In the genomic region with DNA sequence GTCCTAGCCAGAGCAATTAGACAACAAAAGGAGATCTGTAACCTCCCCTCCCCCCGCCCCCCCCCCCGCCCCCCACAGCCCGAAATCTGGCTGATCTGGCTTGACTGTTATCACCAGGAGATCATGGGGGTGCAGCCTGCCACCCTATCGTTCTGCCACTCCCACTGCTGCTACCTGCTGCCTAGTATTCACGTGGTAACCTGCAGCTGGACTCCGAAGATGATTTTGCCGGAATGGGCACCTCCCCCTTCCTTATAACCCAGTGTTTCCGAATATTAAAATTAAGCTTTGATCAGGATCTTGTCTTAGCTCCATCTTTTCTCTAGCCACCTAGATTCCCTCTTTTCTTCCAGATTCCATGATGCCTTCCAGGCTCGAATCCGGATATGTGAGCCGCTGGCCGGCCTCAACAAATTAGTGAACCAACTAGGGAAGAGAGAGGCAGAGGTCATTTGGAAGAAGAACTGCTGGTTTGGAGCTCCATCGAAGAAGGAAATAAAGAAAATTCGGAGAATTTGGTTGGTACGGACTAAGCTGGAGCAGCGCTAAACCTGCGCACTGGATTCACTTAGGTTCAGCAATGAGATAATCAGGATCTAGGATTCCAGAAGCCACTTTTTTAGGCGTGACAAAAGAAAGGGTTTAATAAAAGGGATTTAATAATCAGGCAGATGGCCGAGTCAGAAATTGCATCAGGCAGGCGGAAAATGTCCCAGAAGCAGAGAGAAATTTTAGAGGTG, we compare ENCODE assay signal across 13 mouse cellular contexts. TPM values are rescaled to one million over a fixed set of nuclear protein-coding genes. Genes with fewer than 3 reads are reported as not detected.
"Had no signal": no experiment of that assay in that cellular context is flagged by ENCODE, and none has a peak within 500 bp of the region (broad histone marks: within the 10 kb centered on the region; RNA-seq: fewer than 3 reads in every experiment).

No protein-coding gene starts in this region.

- H3K4me3 ChIP-seq: layer of hippocampus, adult 2 months; limb, embryonic 13.5 days; myocyte; neural tube, embryonic 12.5 days had no signal

- H3K4me1 ChIP-seq: limb, embryonic 13.5 days; neural tube, embryonic 12.5 days had no signal

- DNase-seq: kidney, adult 11 months; kidney, postnatal 10 days; kidney, postnatal 4 days; lung, adult 18-20 months; thymus, postnatal 4 days had no signal

- H3K9ac ChIP-seq: limb, embryonic 13.5 days; liver, embryonic 14.5 days; neural tube, embryonic 12.5 days had no signal

- H3K4me2 ChIP-seq: limb, embryonic 13.5 days; neural tube, embryonic 12.5 days had no signal

- H3K27ac ChIP-seq: layer of hippocampus, adult 2 months; limb, embryonic 13.5 days; liver, embryonic 14.5 days; neural tube, embryonic 12.5 days; stomach, postnatal 0 days had no signal

- H3K27me3 ChIP-seq: limb, embryonic 13.5 days; neural tube, embryonic 12.5 days had no signal

- H3K36me3 ChIP-seq: limb, embryonic 13.5 days; neural tube, embryonic 12.5 days had no signal

- H3K9me3 ChIP-seq: limb, embryonic 13.5 days; neural tube, embryonic 12.5 days had no signal

RNA-seq across cellular contexts. Expression of gene Akr1c19, which starts 16.8 kb away (rescaled TPM):
- total RNA-seq: layer of hippocampus, adult 2 months; megakaryocyte, adult 5-6 weeks had no signal
- polyA plus RNA-seq: myocyte had no signal

RNA-seq across cellular contexts. Expression of gene Akr1c13, which starts 20.8 kb away (rescaled TPM):
- total RNA-seq: left cerebral cortex, postnatal 10 days had no signal
